In genomic region chr14:117910323-117910722, GRCm38 (mm10) we compare ENCODE assay signal across 21 mouse cellular contexts.
DNase-seq lines count a peak whose midpoint lies in the region; ATAC-seq and TF ChIP-seq lines count a peak whose summit lies in the region.
"Had no signal": no experiment of that assay in that cellular context is flagged by ENCODE, and none has a peak within 500 bp of the region (broad histone marks: within the 10 kb centered on the region; RNA-seq: fewer than 3 reads in every experiment).

No protein-coding gene starts in this region.

- no peak overlapping the region for H3K4me3 ChIP-seq in forebrain, embryonic 11.5 days (ENCODE audit: low read depth, low read length)
- no peak overlapping the region for H3K4me3 ChIP-seq in forebrain, embryonic 16.5 days (replicated peaks; ENCODE audit: low read length)
- no peak overlapping the region for H3K4me3 ChIP-seq in heart, adult 2 months
- H3K4me3 ChIP-seq in brown adipose tissue, adult 24 weeks (ENCODE audit: insufficient read depth, low read depth, low read length), result no peak overlapping the region
- H3K4me3 ChIP-seq: embryonic facial prominence, embryonic 15.5 days; limb, embryonic 10.5 days; midbrain, embryonic 13.5 days; neural tube, embryonic 12.5 days had no signal

- peaks cover 4% of the 10 kb centered on the region; the same call in 1 of the 2 replicates for H3K4me1 ChIP-seq in forebrain, embryonic 11.5 days (replicated peaks; ENCODE audit: control insufficient read depth, insufficient read depth, low read length)
- peaks cover 10% of the 10 kb centered on the region for H3K4me1 ChIP-seq in forebrain, embryonic 16.5 days (replicated peaks; ENCODE audit: control insufficient read depth, insufficient read depth, low read length)
- peaks cover 6% of the 10 kb centered on the region for H3K4me1 ChIP-seq in heart, adult 2 months (ENCODE audit: control insufficient read depth, insufficient read depth, low read length)
- H3K4me1 ChIP-seq in brown adipose tissue, adult 24 weeks (ENCODE audit: control insufficient read depth, insufficient read depth, insufficient read length, low read length), result peaks cover 16% of the 10 kb centered on the region; the same call in 1 of the 2 replicates
- H3K4me1 ChIP-seq: embryonic facial prominence, embryonic 15.5 days had no signal

- H3K9me3 ChIP-seq in forebrain, embryonic 11.5 days (ENCODE audit: control insufficient read depth, low read length), result no peaks in the 10 kb centered on the region
- no peaks in the 10 kb centered on the region for H3K9me3 ChIP-seq in forebrain, embryonic 16.5 days (ENCODE audit: control insufficient read depth, low read length)
- H3K9me3 ChIP-seq: embryonic facial prominence, embryonic 15.5 days; limb, embryonic 10.5 days; midbrain, embryonic 13.5 days; neural tube, embryonic 12.5 days had no signal

- no peak for ATAC-seq in forebrain, embryonic 11.5 days (replicated peaks; ENCODE audit: low FRiP score)
- no peak for ATAC-seq in forebrain, embryonic 16.5 days
- ATAC-seq: inflammation-experienced regulatory T-cells, adult 6 months; midbrain, embryonic 13.5 days had no signal

- TF ChIP-seq POLR2A in heart, adult 2 months (IDR thresholded peaks at IDR 0.05; ENCODE audit: insufficient read depth, low read depth, low read length), result no peak

- H3K27me3 ChIP-seq in forebrain, embryonic 11.5 days (ENCODE audit: control insufficient read depth, insufficient read depth, low read length), result no peaks in the 10 kb centered on the region
- no peaks in the 10 kb centered on the region for H3K27me3 ChIP-seq in forebrain, embryonic 16.5 days (replicated peaks; ENCODE audit: control insufficient read depth, insufficient read depth, low read length)
- H3K27me3 ChIP-seq in heart, adult 2 months (ENCODE audit: control insufficient read depth, insufficient read depth, low read length), result no peaks in the 10 kb centered on the region
- H3K27me3 ChIP-seq: embryonic facial prominence, embryonic 15.5 days; midbrain, embryonic 13.5 days; neural tube, embryonic 12.5 days had no signal

- 0 out of 2 replicates have a peak, but pooled peaks have one; percentile 9 for TF ChIP-seq CTCF in heart, adult 2 months (IDR thresholded peaks at IDR 0.05)

- H3K27ac ChIP-seq in forebrain, embryonic 11.5 days (ENCODE audit: low read depth, low read length), result no peak overlapping the region
- H3K27ac ChIP-seq in forebrain, embryonic 16.5 days (ENCODE audit: low read length), result no peak overlapping the region
- peak overlapping the region; percentile 41; the same call in 1 of the 2 replicates for H3K27ac ChIP-seq in heart, adult 2 months
- H3K27ac ChIP-seq in brown adipose tissue, adult 24 weeks (replicated peaks; ENCODE audit: low read depth, low read length), result peak overlapping the region; percentile 83
- H3K27ac ChIP-seq: embryonic facial prominence, embryonic 15.5 days; limb, embryonic 10.5 days; midbrain, embryonic 13.5 days; neural tube, embryonic 12.5 days had no signal

- no peaks in the 10 kb centered on the region for H3K79me2 ChIP-seq in heart, adult 2 months (replicated peaks; ENCODE audit: control insufficient read depth, insufficient read depth, low read length)

- intact Hi-C loops in heart, adult 2 months (cut with DNase I), result no loop called here
- intact Hi-C loops in heart, postnatal 10 days (cut with DNase I), result no loop called here

- TF ChIP-seq EP300 in heart, adult 2 months (IDR thresholded peaks at IDR 0.05; ENCODE audit: insufficient read depth, low read depth, low read length), result no peak

- DNase-seq in forebrain, embryonic 11.5 days (ENCODE audit: low spot score), result peak; percentile 46
- DNase-seq in heart, adult 2 months, result peak in 1 of 2 experiments; percentile 38
- no peak for DNase-seq in heart, postnatal 10 days
- peak; percentile 6 for DNase-seq in lung, postnatal 25 days (ENCODE audit: low spot score)
- DNase-seq in lung, postnatal 14 days, result no peak
- DNase-seq: B cell, adult 2 months; cerebellum, adult 2 months; cerebellum, postnatal 36 days; kidney, postnatal 4 days; layer of hippocampus, adult 9-11 months; lung, embryonic 14.5 days; right cerebral cortex, postnatal 4 days; thymus, adult 2 months had no signal

- H3K36me3 ChIP-seq in forebrain, embryonic 11.5 days (ENCODE audit: control insufficient read depth, insufficient read depth, low read length), result no peaks in the 10 kb centered on the region
- H3K36me3 ChIP-seq in forebrain, embryonic 16.5 days (ENCODE audit: control insufficient read depth, insufficient read depth), result no peaks in the 10 kb centered on the region
- H3K36me3 ChIP-seq in heart, adult 2 months (ENCODE audit: control insufficient read depth, insufficient read depth, low read length), result no peaks in the 10 kb centered on the region
- H3K36me3 ChIP-seq: embryonic facial prominence, embryonic 15.5 days; limb, embryonic 10.5 days; midbrain, embryonic 13.5 days; neural tube, embryonic 12.5 days had no signal

- 8% methylated on average over 7 of the region's 7 CpGs for WGBS in forebrain, embryonic 11.5 days
- 13% methylated on average over 7 of the region's 7 CpGs for WGBS in forebrain, embryonic 16.5 days
- 27% methylated on average over 7 of the region's 7 CpGs for WGBS in heart, adult 2 months

- no peak overlapping the region for H3K4me2 ChIP-seq in forebrain, embryonic 11.5 days (ENCODE audit: low read depth, low read length, severe bottlenecking)
- no peak overlapping the region for H3K4me2 ChIP-seq in forebrain, embryonic 16.5 days (ENCODE audit: low read length)
- H3K4me2 ChIP-seq: embryonic facial prominence, embryonic 15.5 days; liver, embryonic 11.5 days; lung, embryonic 14.5 days; midbrain, embryonic 13.5 days; neural tube, embryonic 12.5 days had no signal

- no peak overlapping the region for H3K9ac ChIP-seq in forebrain, embryonic 11.5 days (ENCODE audit: low read length)
- H3K9ac ChIP-seq in forebrain, embryonic 16.5 days (replicated peaks; ENCODE audit: low read depth, low read length), result no peak overlapping the region
- H3K9ac ChIP-seq in heart, adult 2 months (ENCODE audit: low read depth, low read length), result no peak overlapping the region
- H3K9ac ChIP-seq: embryonic facial prominence, embryonic 15.5 days; lung, embryonic 14.5 days; midbrain, embryonic 13.5 days; neural tube, embryonic 12.5 days had no signal

Comparison
In these comparisons a context has a peak if more than half of its experiments do, and no peak if none do; other contexts are left out.
1. DNase-seq: peak in forebrain, embryonic 11.5 days (single experiment) and lung, postnatal 25 days (single experiment); none in heart, postnatal 10 days (0 of 2) and lung, postnatal 14 days (single experiment).
2. H3K27ac ChIP-seq: peak in heart, adult 2 months (single experiment) and brown adipose tissue, adult 24 weeks (single experiment); none in forebrain, embryonic 11.5 days (single experiment) and forebrain, embryonic 16.5 days (single experiment).